Mouse (Mus musculus): ENCODE data around the gene Rhbg.

GRCm38 (mm10) chr3:88280035-88280434 lies 25.5 kb upstream of the Rhbg start:
- no peak for TF ChIP-seq CTCF (IDR thresholded peaks at IDR 0.05; ENCODE audit: low read depth)
- TF ChIP-seq EP300 (optimal IDR thresholded peaks at IDR 0.05), result no peak

Data from stomach, postnatal 0 days (tissue).